Mouse (Mus musculus): ENCODE data around the gene Psme3. TPM values are rescaled to one million over a fixed set of nuclear protein-coding genes. Genes with fewer than 3 reads are reported as not detected.
"Not testable (repeated sequence)": the region's sequence is repeated elsewhere in the genome, so short reads cannot be mapped to it uniquely, and the experiment has no call there.

Psme3 gene
- total RNA-seq, 4 experiments from 2014 or later = 59.5 to 80.8 (median 69.4) TPM

- no peak for DNase-seq (ENCODE audit: low spot score in 2 of 2)
Observed at GRCm38 (mm10) chr11:101312150-101312549, 3.9 kb upstream of the Psme3 start.

DNA sequence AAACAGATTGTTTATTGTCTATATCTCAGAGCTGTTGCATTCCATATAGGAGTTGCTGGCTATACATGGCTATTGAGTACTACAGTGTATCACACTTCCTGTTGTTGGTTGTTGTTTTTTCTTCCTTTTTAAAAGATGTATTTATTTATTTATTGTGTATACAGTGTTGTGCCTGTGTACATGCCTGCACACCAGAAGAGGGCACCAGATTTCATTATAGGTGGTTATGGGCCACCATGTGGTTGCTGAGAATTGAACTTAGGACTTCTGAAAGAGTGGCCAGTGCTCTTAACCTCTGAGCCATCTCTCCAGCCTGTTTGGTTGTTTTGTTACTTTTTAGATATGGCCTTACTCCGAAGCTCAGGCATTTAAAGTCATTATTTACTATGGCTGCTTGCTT, 1.4 kb upstream of the Psme3 start:
- DNase-seq (ENCODE audit: low spot score in 2 of 2) = no peak

DNA sequence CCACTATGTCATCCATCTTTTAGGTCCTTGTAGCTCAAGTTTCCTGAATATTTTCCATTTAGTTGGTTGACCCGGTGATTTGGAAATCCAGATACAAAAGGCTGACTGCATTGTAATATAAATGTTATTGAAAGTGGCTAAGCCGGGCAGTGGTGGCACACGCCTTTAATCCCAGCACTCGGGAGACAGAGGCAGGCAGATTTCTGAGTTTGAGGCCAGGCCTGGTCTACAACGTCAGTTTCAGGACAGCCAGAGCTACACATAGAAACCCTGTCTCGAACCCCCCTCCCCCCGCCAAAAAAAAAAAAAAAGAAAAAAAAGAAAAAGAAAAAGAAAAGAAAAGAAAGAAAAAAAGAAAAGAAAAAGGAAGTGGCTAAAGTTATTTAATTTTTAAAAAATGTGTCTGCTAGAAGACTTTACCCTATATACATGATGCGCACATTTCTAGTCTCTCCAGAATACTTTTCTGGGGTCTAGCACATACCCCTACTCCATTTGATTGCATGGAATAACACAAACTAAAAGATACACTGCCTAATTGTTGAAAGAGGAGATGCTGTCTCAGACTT, 847 bp upstream of the Psme3 start:
- DNase-seq (ENCODE audit: low spot score in 2 of 2) = no peak

GRCm38 (mm10) chr11:101316501-101316917, 496 bp downstream of the Psme3 start:
- DNase-seq (ENCODE audit: low spot score in 2 of 2) = no peak

- DNase-seq (ENCODE audit: low spot score in 2 of 2) = peak; percentile 30 to 36
Observed at GRCm38 (mm10) chr11:101323609-101324008, 7.6 kb downstream of the Psme3 start.

DNA sequence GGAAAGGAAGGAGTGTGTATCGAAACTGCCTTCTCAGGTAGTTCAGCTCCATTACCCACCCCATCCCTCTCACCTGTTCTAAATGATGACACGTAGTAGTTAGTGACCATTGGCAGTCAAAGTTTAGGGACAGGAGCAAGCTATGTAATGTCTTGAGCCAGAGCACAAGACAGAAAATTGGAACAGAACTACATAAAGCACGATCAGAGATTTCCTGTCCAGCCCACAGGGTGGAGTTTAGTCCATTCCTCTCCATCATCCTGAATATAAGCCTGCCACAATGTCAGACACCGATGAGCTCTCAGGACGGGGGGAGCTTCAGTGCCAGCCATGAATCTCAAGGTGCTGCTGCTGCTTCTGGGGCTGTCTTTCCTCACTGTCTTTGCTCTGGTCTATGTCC, 8.8 kb downstream of the Psme3 start, which contains the start of gene Aoc2:
Gene Aoc2, plus strand, starts transcription at position 301 of the 400 bp plus-strand sequence.
- DNase-seq (ENCODE audit: low spot score in 2 of 2) = no peak

GRCm38 (mm10) chr11:101325201-101325600, 9.2 kb downstream of the Psme3 start:
- DNase-seq (ENCODE audit: low spot score in 2 of 2) = not testable (repeated sequence)

DNA sequence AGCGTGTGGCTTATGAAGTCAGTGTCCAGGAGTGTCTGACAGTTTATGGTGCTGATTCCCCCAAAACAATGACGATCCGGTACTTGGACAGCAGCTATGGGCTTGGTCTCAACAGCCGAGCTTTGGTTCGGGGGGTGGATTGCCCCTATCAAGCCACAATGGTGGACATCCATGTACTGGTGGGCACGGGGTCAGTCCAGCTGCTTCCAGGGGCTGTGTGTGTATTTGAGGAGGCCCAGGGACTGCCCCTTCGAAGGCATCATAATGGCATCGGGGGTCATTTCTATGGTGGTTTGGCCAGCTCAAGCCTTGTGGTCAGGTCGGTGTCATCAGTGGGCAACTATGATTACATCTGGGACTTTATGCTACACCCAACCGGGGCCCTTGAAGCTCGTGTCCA, 10.1 kb downstream of the Psme3 start:
- DNase-seq (ENCODE audit: low spot score in 2 of 2) = no peak

- DNase-seq (ENCODE audit: low spot score in 2 of 2) = no peak
Observed at GRCm38 (mm10) chr11:101327311-101327710, 11.3 kb downstream of the Psme3 start.

GRCm38 (mm10) chr11:101328941-101329635, 13.1 kb downstream of the Psme3 start:
- DNase-seq (ENCODE audit: low spot score in 2 of 2) = no peak

DNA sequence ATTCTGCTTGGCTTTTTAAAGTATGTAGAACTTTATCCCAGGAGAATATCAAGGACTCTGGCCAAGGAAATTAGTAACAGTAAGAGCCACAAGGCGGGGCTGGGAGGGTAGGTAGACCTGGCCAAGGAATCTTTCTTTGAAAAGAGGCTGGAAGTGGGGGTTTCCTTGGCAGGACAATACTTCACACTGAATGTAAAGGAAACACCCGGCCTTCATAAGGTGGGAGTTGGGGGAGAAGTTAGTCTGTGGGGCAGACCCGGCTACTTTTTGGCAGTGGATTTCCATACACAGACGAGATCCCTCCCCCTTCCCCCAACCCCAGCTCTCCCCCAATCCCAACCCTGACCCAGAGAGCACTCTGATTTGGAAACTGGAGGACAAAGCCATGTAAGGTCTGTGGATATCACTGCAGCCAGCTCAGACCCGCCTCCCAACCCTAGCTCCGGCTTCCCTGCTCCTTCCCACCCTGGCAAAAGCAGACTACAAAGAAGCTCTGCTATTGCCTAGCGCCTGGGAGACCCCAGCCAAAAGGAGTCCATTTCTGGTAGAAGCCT, 14.4 kb downstream of the Psme3 start, which contains the start of gene Aoc3:
Gene Aoc3, plus strand, starts transcription at position 235 of the 554 bp plus-strand sequence.
- DNase-seq (ENCODE audit: low spot score in 2 of 2) = peak in 1 of 2 experiments; percentile 21

DNA sequence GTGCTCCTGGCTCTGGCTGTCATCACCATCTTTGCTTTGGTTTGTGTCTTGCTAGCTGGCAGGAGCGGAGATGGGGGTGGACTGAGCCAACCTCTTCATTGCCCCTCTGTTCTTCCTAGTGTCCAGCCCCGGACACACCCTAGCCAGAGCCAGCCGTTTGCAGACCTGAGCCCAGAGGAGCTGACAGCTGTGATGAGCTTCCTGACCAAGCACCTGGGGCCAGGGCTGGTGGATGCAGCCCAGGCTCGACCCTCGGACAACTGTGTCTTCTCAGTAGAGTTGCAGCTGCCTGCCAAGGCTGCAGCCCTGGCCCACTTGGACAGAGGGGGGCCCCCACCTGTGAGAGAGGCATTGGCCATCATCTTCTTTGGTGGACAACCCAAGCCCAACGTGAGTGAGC, 14.9 kb downstream of the Psme3 start:
- DNase-seq (ENCODE audit: low spot score in 2 of 2) = not testable (repeated sequence)

DNA sequence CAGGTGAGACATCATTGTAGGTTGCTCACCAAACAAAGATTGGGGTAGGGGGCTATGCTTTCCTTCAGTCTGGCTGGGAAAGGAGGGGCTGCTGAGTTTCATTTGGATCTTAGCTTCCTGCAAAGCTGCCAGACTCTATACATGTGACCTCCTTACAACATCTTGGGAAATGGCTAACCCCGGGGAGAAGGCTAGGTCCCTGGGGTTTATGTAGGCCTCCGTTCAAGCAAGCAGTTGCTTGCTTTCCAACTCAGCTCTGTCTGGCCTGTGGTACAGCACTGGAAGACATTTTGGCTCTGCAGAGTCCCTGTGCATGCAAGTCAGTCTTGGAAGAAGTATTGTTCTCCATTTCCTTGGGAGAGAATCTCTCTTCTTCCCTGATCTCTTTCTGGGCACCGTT, 16.5 kb downstream of the Psme3 start:
- no peak for DNase-seq (ENCODE audit: low spot score in 2 of 2)

DNA sequence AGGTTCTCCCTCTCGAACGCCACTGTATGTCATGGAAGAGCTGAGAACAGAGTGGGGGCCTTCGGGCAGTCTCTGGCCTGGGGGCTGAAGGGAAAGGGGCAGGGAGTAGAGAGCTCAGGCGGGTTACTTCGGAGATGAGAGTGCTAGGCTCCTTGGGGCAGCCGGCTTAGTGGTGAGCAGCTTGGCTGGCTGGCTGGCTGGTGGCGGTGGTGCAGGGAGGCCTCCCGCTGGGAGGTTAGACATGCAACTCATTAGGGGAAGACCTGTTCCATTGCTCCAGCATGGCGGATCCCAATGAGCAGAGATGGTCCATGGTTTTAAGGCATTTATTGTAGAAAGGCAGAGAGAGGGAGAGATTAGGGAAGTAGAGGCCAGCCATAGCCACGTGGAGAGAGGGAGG, 18.0 kb downstream of the Psme3 start:
- DNase-seq (ENCODE audit: low spot score in 2 of 2) = no peak

- DNase-seq (ENCODE audit: low spot score in 2 of 2) = no peak
Observed at GRCm38 (mm10) chr11:101334516-101334915, 18.5 kb downstream of the Psme3 start.

GRCm38 (mm10) chr11:101335685-101336084, 19.7 kb downstream of the Psme3 start:
- no peak for DNase-seq (ENCODE audit: low spot score in 2 of 2)

DNA sequence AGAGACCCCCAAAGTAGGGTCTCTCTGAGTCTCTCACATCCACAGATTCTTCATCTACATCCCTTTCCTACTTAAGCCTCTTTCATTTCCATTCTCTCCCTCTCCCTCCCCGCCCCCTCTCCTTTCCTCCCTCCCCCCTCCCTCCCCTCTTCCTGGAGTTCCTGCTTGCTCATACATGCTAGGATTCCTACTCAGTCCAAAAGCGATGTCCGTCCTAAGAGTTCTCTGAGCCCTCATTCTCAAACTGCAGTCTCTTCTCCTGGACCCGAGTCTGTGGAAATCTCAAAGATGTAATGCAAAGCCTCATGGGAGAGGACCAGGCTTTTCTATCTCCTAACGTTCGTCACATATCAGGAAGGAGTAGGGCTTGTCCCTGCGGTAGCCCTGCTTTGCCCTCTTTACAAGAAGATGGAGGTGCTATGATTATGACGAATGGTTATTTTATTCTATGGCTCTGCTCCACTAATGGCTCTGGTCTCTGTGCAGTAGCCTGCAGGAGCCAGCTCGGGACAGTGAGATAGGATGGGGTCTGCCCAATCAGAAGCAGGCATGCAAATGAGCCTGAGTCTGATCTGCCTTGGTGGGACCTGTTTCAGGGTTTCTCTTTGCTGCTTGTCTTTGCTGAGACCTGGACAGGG, 22.2 kb downstream of the Psme3 start:
- DNase-seq (ENCODE audit: low spot score in 2 of 2) = no peak

- no peak for DNase-seq (ENCODE audit: low spot score in 2 of 2)
Observed at GRCm38 (mm10) chr11:101347083-101347775, 31.2 kb downstream of the Psme3 start.

DNA sequence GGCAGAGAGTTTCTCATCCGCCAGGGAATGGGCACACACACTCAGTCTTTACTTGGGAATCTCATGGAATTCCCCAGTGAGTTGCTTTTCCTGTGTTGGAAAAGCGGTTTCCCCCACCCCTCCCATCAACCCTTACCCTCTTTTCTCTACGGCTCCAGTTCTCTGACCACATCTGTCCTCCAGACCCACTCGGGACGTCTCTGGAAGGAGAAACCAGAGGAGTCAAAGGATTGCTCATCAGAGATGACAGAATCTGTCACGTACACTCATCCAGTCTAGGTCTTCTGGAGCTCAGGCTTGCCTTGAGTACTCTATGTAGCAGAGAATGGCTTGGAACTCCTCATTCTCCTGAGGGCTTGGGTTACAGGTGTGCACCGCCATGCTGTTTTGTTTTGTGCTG, 32.8 kb downstream of the Psme3 start:
- no peak for DNase-seq (ENCODE audit: low spot score in 2 of 2)

DNA sequence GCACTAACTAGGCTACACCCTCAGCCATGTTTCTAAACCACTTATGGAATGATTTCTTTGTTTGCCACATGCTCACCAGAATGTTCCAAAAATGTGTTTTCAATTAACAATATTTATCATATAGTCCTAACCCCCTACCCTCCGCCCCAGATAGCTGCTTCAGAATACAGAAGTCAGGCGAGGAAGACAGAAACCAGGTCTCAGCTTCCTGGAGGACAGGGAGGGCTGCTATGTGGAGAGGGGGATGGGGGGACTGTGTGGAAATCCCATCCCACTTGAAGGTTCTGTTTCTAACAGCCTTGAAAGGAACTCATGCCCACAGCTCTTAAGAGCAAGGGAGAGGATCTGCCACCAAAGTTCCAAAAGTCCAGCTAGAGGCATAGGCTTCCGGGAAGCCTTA, 33.2 kb downstream of the Psme3 start:
- DNase-seq (ENCODE audit: low spot score in 2 of 2) = no peak

DNA sequence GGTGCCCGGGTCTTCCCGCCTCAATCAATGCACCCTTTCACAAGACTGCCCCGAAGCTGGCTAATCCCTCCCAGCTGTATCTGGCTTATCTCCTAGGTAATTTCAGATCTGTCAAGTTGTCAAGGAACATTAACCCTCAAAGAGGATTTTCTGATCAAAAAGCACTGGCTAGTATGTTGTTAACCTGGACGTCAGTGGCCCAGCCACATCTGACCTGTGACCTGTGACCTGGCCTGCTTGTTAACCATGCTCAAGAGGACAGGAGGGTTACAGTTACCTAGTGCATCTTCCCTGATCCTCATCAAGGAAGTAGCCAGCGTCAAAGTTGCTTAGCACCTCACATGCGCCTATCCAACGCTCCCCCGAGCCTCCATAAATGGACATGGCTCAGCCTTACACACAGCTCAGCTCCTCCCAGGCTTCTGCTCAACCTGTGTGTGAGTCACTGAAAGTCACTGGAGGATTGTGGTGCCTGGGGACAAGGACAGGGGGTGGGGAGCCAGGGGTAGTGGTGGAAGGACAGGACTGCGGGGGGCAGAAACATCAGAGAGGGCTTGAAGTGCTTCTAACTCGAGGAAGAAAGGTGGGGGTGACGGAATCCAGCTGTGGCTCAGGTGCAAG, 35.2 kb downstream of the Psme3 start:
- DNase-seq (ENCODE audit: low spot score in 2 of 2) = no peak

Data from gastrocnemius, adult 8-10 months (tissue).